Mouse (Mus musculus) bone marrow macrophage, adult 2 months (primary cell): Measurements from ENCODE around the gene Ift57.

Experiments
- CTCF ChIP-seq: IDR thresholded peaks from 2 replicates; pipeline ENCODE4 v1.5.1; 2012; ENCODE audit warnings: low read depth, mild to moderate bottlenecking, low read length, moderate library complexity
- POLR2A ChIP-seq: IDR thresholded peaks from 2 replicates; pipeline ENCODE4 v1.6.1; 2012; ENCODE audit warnings: mild to moderate bottlenecking, low read depth, low read length, borderline replicate concordance

GRCm38 (mm10) chr16:49798790-49799189 lies 99.8 kb downstream of the Ift57 start:
- TF ChIP-seq CTCF (no peak), POLR2A (no peak)
